In the genomic region with DNA sequence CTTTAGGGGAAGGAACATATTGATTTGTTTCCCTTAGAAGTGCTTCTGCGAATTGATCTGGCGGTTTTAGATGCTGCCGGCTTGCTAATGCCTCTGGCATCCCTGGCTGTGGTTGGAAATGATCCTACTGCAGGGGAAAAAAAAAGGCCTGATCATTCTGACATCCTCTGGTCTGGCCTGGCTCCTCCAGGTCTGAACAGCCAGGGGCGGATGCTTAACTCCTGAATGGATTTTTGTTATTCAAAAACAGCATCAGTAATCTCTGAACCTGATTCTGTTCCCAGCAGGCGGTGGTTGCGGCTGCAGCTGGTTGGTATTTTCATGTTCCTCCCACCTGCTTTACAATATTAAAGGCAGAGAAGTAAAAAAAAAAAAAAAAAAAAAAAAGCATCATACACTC, we compare ENCODE assay signal across 28 mouse cellular contexts. TPM values are rescaled to one million over a fixed set of nuclear protein-coding genes. Genes with fewer than 3 reads are reported as not detected.
"Had no signal": no experiment of that assay in that cellular context is flagged by ENCODE, and none has a peak within 500 bp of the region (broad histone marks: within the 10 kb centered on the region; RNA-seq: fewer than 3 reads in every experiment).

No protein-coding gene starts in this region.

- DNase-seq: gastrocnemius, postnatal 14 days; gastrocnemius, postnatal 36 days; heart, adult 11 months; heart, adult 2 months; heart, postnatal 14 days; heart, postnatal 36 days; kidney, adult 11 months; kidney, adult 8-10 months; kidney, postnatal 14 days; kidney, postnatal 36 days; layer of hippocampus, adult 9-11 months; layer of hippocampus, postnatal 36 days; left cerebral cortex, postnatal 4 days had no signal

- H3K36me3 ChIP-seq: heart, embryonic 13.5 days; heart, embryonic 15.5 days; hindbrain, embryonic 15.5 days; kidney, embryonic 15.5 days; limb, embryonic 13.5 days; limb, embryonic 15.5 days; liver, embryonic 12.5 days had no signal

- H3K27ac ChIP-seq: heart, adult 2 months; heart, embryonic 13.5 days; heart, embryonic 15.5 days; hindbrain, embryonic 15.5 days; hindbrain, postnatal 0 days; kidney, embryonic 15.5 days; kidney, postnatal 0 days; limb, embryonic 13.5 days; limb, embryonic 15.5 days; liver, embryonic 12.5 days; liver, embryonic 14.5 days had no signal

- H3K4me2 ChIP-seq: heart, embryonic 11.5 days; heart, embryonic 13.5 days; heart, embryonic 15.5 days; hindbrain, embryonic 15.5 days; kidney, embryonic 15.5 days; limb, embryonic 13.5 days; limb, embryonic 15.5 days; liver, embryonic 12.5 days had no signal

- H3K9me3 ChIP-seq: heart, embryonic 15.5 days; hindbrain, embryonic 15.5 days; liver, embryonic 12.5 days had no signal

- ATAC-seq: hindbrain, postnatal 0 days; intestine, embryonic 16.5 days; liver, embryonic 12.5 days had no signal

- H3K9ac ChIP-seq: heart, embryonic 13.5 days; heart, embryonic 15.5 days; hindbrain, embryonic 15.5 days; kidney, embryonic 15.5 days; limb, embryonic 13.5 days; limb, embryonic 15.5 days; liver, embryonic 12.5 days; liver, embryonic 14.5 days had no signal

- H3K4me1 ChIP-seq: heart, embryonic 13.5 days; heart, embryonic 15.5 days; hindbrain, embryonic 15.5 days; kidney, embryonic 15.5 days; limb, embryonic 13.5 days; limb, embryonic 15.5 days; liver, embryonic 12.5 days had no signal

- H3K4me3 ChIP-seq: heart, adult 2 months; heart, embryonic 13.5 days; heart, embryonic 15.5 days; hindbrain, embryonic 15.5 days; kidney, embryonic 15.5 days; limb, embryonic 13.5 days; limb, embryonic 15.5 days; liver, embryonic 12.5 days had no signal

RNA-seq across cellular contexts. Expression of gene Phox2b, which starts 16.0 kb away (rescaled TPM):
- polyA plus RNA-seq: gonadal fat pad, adult 2 months; heart, postnatal 0 days; liver, adult 2 months had no signal
